Mouse (Mus musculus) hematopoietic stem cell, adult 5-6 weeks (primary cell): Measurements from ENCODE around the gene Nmrk1. TPM values are rescaled to one million over a fixed set of nuclear protein-coding genes. Genes with fewer than 3 reads are reported as not detected.
A peak's percentile ranks its signal among the peaks of the same experiment; 100 is the strongest.

Source experiments
- ATAC-seq, 2 experiments: fragments of 125-278 bp in 1 of 2; replicated peaks in 1 of 2; 2 replicates each; pipeline ENCODE4 v1.8.0; 2016 to 2017; ENCODE audit warnings: inconsistent platforms in 2 of 2, mild to moderate bottlenecking in 2 of 2, moderate number of reproducible peaks in 2 of 2, low read depth in 1 of 2, moderate TSS enrichment in 1 of 2; ENCODE audit not compliant: low FRiP score in 2 of 2, poor library complexity in 2 of 2, severe bottlenecking in 2 of 2, insufficient read depth in 1 of 2, low TSS enrichment in 1 of 2
- total RNA-seq: library from RNA; stranded (forward); fragments of 172-1452, 232-1000 nt; gene quantifications from 2 replicates; pipeline ENCODE4 v1.2.3, GENCODE M21; 2017

Gene Nmrk1
- total RNA-seq, 1 experiment from 2014 or later: 13.1 TPM

DNA sequence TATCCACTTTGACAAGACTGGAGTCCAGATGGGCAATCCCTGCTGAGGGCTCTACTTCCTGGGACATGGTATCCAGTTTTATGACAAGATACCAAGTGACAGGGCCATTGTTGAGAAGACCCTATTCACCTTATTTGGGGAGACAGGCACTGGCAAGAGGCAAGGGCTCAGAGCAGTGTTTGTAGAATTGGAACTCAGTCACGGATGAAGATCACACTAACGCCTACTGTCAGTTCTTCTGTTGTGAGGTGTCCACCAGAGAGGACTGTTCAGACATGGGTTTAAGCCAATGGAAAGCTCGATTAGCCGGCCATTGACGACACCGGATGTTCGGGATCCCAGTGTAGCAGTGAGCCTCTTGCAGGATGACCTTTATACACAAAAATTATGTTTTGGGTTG lies 37.8 kb downstream of the Nmrk1 start:
- no peak for ATAC-seq

DNA sequence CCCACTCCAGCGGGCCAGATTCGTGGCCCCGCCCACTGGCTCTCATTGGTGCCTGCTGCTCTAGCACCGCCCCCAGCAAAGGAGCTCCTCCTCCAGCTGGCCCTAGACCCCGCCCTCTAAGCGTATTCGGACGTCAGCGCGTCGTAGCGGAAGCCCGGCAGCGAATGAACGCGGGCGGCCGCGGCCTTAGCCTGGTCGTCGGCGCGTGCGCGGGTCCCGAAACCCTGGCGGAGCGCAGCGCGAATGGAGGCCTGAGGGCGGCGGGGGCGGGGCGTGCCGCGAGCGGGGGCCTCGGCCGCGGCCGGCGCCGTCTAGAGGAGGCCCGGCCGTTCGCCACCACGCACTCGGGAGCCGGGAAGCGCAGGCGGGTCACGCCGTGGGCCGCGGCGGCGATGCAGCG lies 38.9 kb downstream of the Nmrk1 start, which contains the start of gene Carnmt1:
Carnmt1 (plus strand) TSS at position 157 of the 400 bp plus-strand sequence.
- peak; percentile 94 to 98 for ATAC-seq

DNA sequence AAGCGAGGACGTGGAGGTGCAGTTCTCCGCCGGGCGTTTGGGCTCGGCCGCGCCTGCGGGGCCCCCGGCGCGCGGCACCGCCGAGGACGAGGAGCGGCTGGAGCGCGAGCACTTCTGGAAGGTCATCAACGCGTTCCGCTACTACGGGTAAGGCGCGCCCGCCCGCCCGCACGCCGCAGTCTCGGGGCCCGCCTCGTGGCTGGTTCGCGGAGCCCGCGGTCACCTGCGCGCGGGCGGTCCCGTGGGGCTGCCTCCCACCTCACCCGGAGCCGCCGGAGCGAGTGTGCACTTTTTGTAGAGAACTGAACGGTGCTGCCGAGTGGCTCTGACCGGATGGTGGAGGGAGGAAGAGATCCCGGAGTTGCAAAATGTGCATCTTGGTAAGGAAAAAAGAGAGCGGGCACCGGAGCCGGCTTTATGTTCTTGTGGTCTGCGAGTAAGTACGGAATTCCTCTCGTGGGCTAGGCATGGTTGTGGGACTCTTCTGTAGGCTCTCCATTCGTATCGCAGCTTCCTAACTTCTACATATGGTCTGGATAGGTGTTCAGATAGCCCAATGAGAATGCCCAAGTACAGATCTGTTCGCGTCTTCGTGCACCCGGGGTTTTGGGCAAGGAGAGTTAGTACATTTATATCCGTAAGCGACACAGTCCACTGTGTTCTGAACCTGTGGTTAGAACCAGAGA lies 39.4 kb downstream of the Nmrk1 start:
- ATAC-seq: peak; percentile 20 to 30; a peak in 1 of 4 replicates

DNA sequence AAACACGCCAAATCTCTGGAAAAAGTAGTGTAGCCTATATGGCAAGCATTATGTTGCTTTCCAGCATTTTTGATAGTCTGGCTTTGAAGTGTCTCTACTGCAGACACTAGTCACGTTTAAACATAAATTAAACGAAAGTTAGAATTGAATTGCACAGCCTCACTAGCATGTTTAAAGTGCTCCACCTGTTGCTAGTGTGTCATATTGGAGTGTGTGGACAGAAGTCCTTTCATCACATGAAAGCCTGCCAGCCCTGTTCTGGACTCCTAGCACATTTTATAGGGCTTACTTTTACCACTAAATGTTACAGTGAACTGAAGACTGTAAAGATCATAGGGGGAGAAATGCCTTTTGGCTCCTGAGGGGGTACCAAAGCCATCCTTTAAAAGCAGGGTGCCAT lies 40.7 kb downstream of the Nmrk1 start:
- no peak for ATAC-seq

DNA sequence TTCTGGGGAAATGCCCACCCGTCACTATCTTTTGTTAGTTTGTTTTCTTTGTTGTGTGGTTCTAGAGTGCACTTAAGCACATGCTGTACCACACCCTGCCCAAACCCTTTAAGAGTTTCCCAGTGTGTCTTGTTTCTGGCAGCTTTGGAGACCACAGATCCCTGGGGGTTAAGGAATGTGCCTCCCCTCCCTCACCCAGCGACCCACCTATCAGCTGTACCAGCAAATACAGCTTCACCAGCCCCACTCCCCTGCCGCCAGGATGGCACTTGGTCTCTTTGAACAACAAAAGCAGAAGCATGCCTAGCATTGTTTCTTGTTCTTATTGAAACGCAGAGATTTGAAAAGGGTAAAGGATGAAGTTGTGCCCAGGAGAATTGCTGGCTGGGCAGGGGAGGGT lies 41.4 kb downstream of the Nmrk1 start:
- no peak for ATAC-seq

DNA sequence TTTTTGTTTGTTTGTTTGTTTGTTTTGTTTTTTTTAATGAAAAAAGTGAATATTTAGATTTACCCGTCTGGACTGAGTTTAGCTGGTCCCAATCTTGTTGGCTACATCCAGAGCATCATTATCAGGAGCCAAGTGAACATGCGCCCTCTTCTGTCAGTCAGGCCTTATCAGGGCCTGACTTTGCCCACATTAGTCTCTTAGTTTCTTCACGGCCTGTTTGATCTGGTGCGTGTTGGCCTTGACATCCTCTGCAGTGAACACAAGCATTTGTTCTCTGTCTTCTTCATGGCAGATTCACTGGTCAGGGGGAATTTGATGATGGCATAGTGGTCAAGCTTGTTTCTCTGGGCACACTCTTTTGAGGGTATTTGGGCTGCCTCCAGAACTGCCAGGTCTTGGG lies 50.4 kb downstream of the Nmrk1 start:
- ATAC-seq: no peak

DNA sequence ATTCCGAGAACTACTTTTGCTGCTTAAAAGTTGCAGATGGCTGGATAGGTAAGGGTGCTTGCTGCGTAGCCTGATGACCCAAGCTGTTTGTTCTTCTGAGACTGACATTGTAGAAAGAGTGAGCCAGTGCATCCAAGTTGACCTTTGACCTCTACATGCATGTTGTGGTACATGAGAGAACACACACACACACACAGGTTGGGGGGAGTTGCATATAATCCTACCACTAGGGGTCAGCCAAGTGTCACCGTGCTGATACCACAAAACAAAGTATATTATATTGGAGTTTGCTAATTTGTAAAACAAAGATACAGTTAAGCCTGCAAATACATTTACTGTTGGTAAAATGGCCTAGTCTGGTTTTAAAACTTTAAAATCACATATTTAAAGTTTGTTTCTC lies 55.8 kb downstream of the Nmrk1 start:
- peak; percentile 75 to 88 for ATAC-seq

DNA sequence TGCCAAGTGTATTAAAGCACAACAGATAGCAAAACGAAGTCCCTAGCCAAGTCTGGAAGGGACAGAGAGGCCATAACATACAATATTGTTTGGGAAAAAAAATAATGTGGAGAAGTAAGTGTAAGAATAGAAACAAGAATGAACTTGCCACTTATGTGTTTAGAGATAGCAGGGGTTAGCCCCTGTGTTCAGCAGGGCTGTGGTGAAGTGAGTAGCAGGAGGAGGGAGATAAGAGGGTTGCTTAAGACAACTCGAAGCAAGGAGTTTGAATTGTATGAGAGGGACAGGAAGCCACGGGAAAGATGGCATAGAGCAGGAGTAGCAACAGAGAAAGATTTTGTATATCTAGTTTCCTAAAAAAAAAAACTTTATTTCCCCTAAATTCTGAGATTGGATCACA lies 60.4 kb downstream of the Nmrk1 start:
- ATAC-seq: peak; percentile 37 to 68; a peak in 1 of 4 replicates

DNA sequence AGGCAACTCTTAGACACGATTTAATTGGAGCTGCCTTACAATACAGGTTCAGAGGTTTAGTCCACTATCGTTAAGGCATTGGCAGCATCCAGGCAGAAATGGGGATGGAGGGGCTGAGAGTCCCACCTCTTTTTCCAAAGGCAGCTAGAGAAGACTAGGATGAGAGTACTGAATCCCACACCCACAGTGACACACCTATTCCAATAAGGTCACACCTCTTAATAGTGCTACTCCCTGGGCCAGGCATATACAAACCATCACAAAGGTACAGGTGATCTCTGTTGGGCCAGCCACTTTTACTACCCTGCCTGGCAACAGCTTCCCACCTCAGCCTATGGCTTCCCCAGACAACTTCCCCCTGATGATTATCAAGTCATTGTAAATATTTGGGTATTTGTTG lies 61.0 kb downstream of the Nmrk1 start:
- ATAC-seq: no peak

DNA sequence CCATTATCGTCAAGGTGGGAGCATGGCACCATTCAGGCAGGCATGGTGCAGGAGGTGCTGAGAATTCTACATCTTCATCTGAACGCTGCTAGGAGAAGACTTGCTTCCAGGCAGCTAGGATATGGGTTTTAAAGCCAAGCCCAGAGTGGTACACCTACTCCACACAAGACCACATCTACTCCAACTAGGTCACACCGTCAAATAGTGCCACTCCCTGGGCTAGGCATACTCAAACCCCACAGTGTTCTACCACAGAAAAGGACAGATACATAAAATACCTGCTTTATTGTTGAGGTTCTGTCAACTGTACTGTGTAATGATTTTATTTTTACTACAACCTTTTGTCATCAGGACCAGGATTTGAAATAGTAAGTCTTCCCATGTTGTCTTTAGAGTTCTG lies 63.4 kb downstream of the Nmrk1 start:
- no peak for ATAC-seq

DNA sequence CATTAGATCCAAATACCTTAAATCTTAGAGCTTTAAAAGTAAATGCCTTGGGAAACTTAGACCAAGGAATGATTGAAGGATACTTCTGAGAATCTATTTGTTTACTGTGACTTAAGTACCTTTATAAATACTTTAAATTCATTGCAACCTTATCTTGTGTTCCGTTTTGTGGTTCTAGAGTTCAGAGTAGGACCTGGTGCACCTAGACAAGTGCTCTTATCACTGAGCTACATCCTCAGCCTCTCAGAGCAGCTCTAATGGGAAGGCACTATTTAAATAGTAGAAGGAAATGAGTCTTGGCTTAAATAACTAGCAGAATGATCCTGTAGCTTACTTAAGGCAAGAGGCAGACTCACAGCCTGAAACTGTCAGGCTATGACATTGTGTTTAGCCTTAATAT lies 63.8 kb downstream of the Nmrk1 start:
- ATAC-seq: no peak

Other genes starting within 250 kb of the Nmrk1 start
- gene Ostf1, start 127 bp upstream of the Nmrk1 start, total RNA-seq: 105 and 142 TPM in 2 replicates
- 18.9 and 32.6 TPM in 2 replicates for gene Carnmt1, start 38.8 kb downstream of the Nmrk1 start, total RNA-seq
- gene D030056L22Rik, start 81.2 kb downstream of the Nmrk1 start, total RNA-seq: 32.3 and 32.8 TPM in 2 replicates
- 0.56 and 0.65 TPM in 2 replicates for gene Trpm6, start 118.0 kb downstream of the Nmrk1 start, total RNA-seq